Mouse (Mus musculus): ENCODE results near the gene 1810062G17Rik.

The 1810062G17Rik gene

DNA sequence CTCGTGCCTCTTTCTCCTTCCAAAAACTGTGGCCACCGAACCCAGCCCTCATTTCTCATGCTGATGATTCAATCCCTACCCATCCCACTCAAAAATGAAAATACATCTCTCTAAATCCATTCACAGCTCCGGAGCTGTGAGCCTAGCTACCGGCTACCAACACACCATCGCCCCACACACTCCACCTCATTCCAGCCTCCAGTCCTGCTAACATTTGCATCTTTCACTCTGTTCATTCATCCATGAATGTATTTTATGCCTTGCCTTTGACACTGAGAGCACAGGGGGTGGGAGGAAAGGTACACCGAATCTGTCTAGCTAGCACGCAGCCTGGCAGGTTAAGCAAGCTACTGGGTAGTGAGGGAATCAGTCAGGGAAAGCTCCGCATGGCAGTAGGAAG lies 3.0 kb downstream of the 1810062G17Rik start:
- DNase-seq, result no peak

DNA sequence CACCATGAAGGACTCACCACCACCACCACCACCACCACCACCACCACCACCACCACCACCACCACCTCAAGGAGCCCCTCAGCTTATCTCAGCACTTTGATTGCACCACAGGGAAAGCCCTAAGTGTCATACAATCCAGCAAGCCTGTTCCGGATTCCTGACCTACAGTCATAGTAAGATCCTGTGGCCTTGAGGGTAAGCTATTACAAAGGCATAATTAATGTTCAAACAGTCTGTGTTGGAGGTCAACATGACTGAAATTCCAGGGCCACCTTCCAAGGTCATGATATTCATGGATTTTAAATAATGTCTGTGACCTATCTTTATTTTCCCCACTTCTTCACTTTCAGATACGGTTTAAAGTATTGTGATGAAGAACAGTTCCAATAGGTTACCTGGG lies 4.7 kb downstream of the 1810062G17Rik start:
- no peak for DNase-seq

GRCm38 (mm10) chr3:36481776-36482193 lies 6.0 kb downstream of the 1810062G17Rik start:
- DNase-seq, result no peak

DNA sequence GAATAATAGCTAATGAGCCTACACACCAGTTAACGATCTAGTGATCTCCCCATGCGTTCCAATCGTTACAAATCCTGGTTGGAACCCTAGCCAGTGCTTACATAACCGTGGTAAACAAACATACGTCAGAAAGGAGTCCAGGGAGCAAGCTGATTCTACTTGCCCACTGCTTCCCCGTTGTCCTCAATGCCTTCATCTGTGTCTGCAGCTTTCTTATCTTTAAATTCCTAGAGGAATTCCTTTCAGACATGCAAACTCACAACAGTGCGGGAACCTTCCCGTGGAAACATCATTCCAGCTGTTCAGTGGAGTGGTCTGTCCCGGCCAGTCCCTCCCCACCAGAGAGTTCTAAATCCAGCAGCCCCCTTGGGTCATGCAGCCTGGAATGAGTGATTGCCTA lies 7.2 kb downstream of the 1810062G17Rik start:
- no peak for DNase-seq

GRCm38 (mm10) chr3:36484292-36484691 lies 8.6 kb downstream of the 1810062G17Rik start:
- no peak for DNase-seq

DNA sequence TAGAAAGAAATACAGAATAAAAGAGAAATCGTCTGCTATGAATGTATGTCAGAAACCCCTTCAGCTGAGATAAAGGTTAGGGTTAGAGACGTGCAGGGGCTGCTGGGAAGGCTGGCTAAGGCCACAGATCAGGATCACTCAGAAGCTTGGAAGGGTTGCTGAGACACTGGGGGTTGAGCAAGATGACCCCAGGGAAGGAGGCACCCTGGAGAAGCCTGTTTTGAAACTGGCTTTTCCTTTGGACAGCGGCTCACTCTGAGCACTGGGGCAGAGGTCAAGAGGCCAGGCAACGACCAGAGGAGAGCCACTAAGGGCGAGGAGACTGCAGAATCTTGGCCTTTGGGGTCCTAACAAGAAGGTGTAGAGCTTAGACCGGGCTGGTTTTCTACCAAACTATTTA lies 10.4 kb downstream of the 1810062G17Rik start:
- no peak for DNase-seq

DNA sequence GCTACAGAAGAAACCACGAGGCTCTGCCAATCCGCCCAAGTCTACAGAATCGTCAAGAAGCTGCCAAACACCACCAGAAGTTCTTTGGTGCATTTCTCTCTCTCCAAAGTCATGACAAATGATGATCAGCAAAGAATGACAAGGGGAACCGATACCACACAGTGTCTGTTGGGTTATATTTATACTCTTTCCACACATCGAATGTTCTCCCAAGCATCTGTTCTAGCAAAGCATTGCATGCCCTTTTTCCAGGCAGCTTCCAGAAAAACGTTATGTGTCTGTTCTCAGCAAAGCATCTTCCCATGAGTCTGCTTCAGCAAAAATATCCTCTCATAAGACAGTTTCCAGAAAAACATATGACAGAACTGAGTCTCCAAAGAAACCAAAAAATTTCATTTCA lies 11.1 kb downstream of the 1810062G17Rik start:
- DNase-seq, result no peak

DNA sequence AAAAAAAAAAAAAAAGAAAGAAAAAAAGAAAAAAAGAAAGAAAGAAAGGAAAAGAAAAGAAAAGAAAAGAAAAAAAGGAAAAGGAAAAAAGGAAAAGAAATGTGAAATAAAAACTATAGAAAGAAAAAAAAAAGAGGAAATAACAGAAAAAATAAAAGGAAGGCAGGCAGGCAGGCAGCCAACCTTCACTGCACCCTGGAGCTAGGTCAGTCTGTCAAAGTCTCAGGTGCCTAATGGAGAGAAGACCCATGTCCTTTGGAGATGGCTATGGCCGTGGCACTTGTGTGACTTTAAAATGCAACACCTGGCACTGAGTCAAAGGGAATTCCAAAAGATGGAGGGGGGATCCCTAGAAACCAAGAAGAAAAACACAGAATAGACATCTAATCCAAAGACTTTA lies 12.6 kb downstream of the 1810062G17Rik start:
- no peak for DNase-seq

- DNase-seq, result no peak
Observed at GRCm38 (mm10) chr3:36488899-36489589, 13.3 kb downstream of the 1810062G17Rik start.

GRCm38 (mm10) chr3:36489590-36489910 lies 13.8 kb downstream of the 1810062G17Rik start:
- no peak for DNase-seq

GRCm38 (mm10) chr3:36491535-36491934 lies 15.8 kb downstream of the 1810062G17Rik start:
- DNase-seq, result no peak

DNA sequence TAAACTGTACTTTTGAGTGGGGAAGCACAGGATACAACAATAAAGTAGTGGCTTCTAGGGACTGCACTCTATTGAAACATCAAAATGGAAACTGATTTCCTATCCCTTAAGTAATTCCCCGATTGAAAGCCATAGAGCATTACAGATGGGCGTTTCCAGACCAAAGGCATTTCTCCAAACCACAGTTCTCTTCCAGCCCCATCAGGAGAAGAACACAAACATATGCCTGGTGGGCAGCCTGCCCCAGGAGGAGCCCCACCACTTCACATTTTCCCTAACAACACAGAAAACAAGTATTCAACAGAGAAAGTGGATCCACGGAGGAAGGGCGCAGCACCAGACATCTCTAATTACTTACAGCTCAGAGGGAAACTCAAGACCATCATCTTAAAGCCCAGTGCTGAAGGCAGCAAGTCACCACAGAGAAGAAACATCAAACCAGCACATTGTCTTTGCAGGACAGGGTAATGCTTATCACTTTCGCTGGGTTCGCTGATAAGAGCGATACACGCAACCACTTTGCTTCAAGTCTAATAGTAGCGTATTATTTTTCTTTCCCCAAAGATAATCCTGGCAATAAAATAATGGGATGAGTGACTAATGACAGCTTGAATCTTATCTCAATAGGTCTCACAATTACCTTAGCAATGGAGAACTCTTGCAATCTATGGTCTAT lies 17.1 kb downstream of the 1810062G17Rik start:
- no peak for DNase-seq

GRCm38 (mm10) chr3:36493641-36494283 lies 18.0 kb downstream of the 1810062G17Rik start:
- DNase-seq, result no peak

DNA sequence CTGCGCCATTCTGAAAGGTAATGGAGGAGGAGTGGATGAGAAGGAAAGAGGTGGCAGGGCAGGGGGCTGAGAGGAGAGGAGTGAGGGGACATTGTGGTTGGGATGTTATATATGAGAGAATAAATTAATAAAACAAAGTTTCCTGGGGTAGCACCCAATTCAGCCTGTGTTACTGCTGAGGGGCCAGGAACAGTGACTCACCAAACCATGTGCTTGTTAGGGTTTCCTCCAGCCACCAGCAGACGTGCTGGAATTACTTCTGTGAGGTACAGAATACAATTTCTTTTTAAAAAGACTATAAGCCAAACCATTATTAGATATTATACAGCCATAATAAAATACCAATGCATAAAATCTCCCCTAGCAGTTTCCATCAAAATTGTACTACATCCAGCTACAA lies 18.9 kb downstream of the 1810062G17Rik start:
- no peak for DNase-seq

- peak; percentile 84 for DNase-seq
Observed at GRCm38 (mm10) chr3:36495436-36495835, 19.7 kb downstream of the 1810062G17Rik start.

GRCm38 (mm10) chr3:36496273-36496672 lies 20.5 kb downstream of the 1810062G17Rik start:
- DNase-seq, result no peak

GRCm38 (mm10) chr3:36496746-36497145 lies 21.0 kb downstream of the 1810062G17Rik start:
- peak; percentile 48 to 57 for DNase-seq

DNA sequence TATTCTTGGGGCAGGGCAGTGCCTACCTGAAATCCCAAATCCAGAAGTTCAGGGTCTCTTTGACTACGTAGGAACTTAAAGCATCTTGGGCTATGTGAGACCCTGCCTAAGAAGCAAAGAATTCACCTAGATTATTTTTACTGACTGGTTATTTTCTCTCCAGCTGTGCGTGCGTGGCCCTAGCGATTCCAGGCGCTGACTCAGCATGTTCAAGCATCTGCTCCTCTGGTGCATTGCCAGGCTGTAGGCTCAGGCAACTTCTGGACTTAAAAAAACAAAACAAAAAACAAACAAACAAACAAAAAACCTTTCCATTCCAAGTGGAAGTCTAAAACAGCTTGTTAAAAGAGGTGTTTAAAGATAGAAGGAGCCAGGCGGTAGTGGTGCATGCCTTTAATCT lies 22.5 kb downstream of the 1810062G17Rik start:
- DNase-seq, result no peak

DNA sequence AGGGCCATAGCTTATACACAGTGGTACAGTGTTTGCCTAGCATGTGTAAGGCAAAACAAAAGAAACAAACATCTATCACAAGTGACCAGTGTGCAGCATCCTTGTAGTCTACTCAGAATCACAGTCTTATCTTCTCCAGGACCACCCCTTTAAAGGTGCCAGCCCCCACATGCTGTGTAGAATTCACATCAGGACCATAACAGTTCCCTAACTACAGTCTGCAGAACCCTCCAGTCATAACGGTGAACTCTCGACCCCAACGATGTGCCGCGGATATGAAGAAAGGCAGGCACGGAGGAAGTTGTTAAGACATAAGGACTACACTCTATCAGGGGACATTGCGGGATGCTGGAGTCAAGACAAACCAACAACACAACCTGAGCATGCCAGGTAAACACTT lies 23.7 kb downstream of the 1810062G17Rik start:
- DNase-seq, result no peak

DNA sequence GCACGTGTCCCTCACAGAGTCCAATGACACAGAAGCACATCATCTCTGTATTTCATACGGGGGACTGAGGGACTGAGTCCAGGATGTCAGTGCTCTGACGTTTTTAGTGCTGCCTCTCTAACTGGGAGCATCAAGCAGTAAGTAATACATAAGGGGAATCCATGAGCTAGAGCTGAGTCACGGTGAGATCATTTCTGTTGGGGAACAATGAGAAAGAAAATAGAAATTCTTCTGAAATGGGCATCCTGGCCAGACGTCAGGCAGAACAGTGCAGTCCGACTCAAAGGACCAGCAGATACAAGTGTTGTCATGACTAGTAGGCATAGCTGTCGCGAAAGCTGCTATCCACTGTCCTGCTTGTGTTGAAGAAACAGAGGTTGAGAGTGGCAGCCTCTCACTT lies 25.2 kb downstream of the 1810062G17Rik start:
- DNase-seq, result no peak

DNA sequence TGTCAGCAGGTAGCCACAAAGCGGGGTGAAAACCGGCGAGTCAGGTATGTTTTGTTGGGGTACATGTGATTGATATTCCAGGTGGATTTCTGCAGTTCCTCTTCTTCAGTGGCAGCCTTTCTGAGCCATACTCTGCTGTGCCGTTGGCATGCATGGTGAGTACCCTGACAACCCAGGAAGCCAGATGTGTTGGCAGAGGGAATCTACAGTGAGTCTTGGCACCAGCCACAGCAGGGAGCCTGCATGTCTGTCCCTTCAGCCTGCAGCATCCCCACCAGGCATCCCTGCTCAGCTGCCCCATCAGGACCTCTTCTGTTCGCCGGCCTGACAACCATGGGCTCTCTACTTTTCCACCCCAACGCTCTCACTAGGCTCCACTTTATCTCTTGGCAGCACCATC lies 25.8 kb downstream of the 1810062G17Rik start:
- no peak for DNase-seq

DNA sequence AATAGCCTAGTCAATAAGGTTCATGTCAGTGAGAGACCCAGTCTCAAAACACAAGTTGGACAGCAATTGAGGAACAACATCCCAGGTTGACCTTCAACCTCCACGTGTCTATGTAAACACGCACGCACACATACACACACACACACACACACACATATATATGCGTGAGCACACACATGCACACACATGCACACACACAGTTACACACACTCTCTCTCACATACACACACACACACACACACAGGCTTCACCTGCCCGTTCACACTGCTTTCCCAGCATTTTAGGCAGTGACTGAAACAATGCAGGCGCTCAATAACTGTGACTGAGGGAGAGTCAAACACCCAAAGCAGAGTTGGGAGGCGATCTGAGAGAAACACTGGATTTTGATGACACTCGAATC lies 29.6 kb downstream of the 1810062G17Rik start:
- DNase-seq, result no peak

DNA sequence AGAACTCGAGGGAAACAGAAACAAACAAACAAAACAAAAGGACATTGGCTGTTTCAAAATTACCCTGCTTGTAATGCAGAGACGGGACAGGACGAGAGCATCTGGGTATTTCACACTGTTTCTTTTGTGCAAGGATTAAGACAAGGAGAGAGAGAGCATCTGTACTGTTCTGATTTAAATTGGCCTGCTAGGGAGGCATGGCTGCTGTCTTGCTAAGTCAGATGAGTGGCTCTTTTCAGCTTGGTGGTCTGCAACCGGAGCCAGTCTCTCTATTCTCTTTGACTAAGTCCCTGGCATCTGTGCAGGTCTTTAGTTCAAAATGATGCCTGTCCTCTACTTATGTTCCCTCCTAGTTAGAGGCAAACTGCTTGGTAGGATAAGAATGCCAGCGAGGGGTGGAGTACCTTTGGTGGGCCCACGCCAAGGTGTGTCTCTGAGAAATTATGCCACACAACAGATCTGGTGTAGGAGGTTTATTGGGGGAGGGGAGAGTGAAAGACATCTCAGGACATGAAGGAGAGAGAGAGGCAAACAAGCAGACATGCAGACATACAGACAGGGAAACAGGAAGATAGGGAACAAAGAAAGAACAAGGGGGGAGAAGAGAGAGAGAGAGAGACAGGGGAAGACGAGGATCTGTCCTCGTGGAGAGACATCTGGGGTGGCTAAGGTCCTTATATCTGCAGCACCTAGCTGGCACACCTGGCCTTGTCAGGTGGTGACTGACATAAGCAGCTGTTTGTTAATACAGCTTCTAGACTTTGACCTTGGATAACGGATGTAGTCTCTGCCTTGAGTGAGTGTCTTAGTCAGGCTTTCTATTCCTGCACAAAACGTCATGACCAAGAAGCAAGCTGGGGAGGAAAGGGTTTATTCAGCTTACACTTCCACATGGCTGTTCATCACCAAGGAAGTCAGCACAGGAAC lies 30.3 kb downstream of the 1810062G17Rik start:
- no peak for DNase-seq
